Mouse (Mus musculus) ovary, postnatal 36 days (tissue): ENCODE measurements at regions not wholly inside any gene's neighbourhood (a gene's known extent, or its start where the extent isn't known, plus 50 kb on each side); places are given as distances from the start of the nearest gene placed in this dataset.
A peak's percentile ranks its signal among the peaks of the same experiment; 100 is the strongest.

Experiments
- DNase-seq: peaks from one replicate; pipeline ENCODE4 v3.0.0; 2022; ENCODE audit warnings: low spot score, mixed read lengths

DNA sequence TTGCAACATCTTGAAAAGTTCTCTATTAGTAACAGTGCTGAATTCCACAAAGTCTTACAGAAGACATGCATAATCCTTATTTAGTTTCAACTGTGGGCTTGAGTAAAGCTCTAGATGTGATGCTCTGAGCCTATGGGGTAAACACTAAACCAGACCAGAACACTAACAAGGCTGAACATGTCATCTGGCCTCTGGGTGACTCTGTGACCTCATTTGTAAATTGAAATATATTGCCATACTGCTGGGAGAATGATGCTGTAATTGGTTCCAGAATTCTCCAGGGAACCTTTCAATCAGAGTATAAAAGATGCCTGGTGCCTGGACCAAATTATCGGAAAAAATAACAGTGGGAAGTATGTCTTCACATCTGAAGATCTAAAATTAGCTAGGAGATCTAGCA, 309.9 kb upstream of the Megf9 start:
- DNase-seq: no peak

DNA sequence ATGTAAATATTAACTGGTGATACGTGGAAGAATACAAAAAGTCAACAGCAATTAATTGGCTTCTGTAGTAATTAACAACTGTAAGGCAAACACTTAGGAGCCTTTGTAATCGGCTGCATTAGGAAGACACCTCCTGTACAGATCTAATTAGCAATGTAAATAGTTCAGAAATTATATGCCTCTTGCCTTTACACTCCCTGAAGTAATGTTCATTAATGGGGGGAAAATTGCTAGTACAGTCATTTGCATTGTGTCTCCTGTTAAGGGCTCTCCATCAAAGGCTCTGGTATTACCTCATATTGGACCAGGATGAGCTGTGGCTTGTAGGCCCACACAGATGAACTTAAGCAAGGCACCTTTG, 276.1 kb upstream of the Megf9 start:
- DNase-seq: no peak

DNA sequence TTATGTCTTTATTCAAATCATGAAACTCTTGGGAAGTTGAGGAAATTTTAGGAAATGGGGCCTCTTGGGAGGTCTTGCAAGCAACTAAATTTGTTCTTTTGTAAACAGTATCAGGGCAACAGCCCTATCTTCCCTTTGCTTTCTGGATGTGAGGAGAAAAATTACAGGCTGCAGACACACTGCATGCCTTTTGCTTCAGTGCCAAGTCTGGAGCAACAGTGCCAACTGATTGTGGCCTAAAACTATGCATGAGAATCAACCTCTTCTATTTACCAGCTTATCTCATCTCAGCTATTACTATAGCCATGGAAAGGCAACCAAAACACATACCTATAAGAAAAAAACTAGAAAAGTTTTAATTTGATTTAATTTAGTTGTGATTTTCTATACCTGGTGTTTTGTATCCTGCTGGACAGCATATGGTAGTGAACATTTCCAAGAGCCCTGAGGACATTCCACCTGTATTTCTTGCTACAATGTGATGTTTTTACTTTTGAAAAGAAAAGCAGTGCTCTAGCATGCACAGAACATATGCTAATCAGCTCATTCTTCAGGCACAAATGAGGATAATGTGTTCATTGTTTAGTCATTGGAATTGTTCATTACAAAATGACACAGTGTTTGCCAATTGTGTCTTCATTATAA, 275.6 kb upstream of the Megf9 start:
- DNase-seq: no peak

DNA sequence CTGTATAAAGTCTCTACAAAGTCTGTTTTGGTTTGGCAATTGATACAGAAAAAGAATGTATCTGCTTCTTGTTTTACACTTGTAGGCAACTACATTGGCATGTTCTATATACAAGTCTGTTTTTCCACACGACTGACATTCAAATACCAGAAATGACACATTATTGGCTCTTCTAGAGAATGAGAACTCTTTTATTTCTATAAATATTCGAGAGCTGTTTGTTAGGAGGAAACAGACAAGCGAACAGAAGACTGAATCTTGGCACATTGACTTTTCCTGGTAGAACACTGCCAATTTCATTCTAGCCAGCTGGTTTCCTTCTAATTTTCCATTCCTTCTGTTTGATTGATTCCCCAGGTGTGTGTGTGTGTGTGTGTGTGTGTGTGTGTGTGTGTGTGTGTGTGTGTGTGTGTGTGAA, 270.1 kb upstream of the Megf9 start:
- DNase-seq: no peak

DNA sequence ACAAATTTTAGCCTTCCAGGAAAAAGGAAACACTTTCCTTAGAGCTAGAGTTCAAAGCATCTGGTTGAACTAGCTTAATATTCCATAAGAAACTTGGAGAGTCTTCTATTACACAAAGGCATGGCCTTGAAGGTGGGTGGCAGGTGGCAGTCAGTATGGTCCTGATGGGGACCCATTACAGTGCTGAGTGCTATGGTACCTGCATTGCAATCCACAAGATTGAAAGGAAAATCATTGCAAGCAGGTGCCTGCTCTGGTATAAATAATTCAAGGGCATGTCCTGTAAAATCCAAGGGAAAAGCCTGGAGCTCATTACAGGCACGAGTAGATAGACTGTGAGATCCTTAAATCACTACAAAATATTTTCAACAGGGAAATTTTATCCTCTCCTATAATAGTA, 263.7 kb upstream of the Megf9 start:
- no peak for DNase-seq

DNA sequence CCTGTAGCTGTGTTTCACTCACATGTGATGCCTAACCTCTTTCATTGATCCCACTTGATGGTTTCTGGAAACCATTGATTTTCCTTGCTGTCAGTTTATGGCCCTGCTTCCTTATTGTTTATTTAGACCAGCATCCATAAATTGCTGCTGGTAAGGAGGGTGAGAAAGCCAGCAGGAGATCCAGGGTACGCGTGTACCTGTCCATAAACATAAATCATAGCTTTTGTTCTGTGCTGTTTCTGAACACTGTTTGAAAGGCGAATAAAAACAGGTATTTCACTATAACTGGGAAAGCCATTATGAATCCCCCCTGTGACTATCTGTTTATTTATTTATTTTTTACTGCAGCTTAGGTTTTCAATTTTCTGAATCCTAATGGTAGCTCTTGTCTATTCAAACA, 263.1 kb upstream of the Megf9 start:
- DNase-seq: no peak

DNA sequence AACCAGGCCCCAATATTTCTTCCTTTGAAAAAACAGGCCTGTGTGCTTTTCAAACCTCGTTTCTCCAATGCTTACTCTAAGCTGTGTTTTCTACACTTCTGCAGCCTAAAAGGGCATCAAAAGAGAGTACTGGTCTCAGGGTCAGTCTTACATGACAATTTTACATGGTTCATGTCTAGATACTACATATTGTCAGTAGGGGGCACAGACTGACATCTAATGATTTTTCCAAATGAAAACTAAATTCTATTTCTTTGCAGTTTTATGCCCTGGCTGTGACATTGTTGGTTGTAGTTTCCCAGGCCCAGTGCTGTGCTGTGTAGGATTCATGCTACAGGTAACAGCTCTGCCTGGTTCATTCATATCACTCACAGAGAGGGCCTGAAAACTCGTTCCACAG, 248.7 kb upstream of the Megf9 start:
- no peak for DNase-seq

DNA sequence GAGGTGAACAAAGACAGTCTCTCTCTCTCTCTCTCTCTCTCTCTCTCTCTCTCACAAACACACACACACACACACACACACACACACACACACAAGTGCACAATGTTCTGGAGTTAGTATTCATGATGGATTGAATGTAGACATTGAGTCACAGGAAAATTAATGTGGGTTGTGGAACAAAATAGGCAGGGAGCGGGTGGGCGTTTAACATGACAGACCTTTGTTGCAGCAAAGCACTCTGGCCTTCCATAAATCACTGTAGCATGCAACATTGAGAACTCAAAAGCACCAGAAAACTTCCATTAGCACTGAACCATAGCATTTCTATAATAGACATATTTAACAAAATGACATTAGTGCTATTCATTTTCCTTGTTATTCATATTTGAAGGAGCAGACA, 246.8 kb upstream of the Megf9 start:
- no peak for DNase-seq

DNA sequence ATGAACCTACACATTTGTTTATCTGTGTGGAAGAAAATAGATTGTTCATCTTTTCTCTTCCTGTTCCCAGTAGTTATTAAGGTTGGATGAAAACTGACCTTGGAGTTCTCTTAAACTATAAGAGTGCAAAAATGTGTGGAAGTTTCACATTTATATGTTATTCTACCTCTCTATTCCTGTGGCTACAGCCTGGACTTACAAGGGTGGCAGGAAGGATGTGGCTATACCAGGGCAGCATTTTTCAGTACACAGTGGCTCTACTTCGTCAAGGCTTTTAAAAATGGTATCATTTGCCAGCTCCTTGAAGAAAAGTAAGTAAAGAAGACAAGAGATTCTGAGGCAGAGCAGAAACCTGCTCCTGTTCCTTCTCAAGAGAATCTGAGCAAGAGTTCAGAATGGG, 241.5 kb upstream of the Megf9 start:
- no peak for DNase-seq

DNA sequence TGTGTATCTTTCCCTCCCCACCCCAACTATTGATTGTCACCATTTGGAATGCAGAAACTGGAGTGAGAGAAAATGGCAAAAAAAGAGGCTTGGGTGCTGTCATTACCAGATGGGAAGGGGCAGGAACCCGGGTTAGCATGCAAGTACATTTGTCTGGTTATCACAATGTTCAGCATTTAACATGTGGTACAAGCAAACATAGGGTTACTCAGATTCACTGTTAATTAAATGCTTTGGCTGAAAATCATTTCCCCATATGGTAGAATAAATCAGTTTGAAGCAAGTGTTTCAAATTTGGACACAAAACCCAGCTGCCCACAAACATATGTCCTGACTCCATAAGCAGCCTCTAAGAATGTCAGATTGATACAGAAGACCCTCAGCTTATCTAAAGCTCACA, 208.6 kb upstream of the Megf9 start:
- no peak for DNase-seq

DNA sequence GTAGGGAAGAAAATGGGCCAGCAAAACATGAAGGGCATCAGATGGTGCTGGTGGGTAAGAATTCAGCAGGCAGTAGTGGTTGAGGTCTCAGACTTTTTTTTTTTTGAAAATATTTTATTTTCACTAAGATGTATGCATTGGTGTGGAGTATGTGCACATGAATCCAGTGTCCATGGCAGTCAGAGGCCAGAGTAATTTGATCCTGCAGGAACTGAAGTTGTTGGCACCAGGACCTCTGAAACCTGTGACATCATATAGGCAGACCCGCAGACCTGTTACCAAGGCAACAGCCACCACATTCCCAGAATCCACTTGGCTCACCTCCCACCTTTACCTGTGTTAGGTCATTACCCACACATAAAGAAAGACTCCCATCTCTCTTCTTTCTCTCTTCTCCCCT, 207.2 kb upstream of the Megf9 start:
- DNase-seq: no peak

DNA sequence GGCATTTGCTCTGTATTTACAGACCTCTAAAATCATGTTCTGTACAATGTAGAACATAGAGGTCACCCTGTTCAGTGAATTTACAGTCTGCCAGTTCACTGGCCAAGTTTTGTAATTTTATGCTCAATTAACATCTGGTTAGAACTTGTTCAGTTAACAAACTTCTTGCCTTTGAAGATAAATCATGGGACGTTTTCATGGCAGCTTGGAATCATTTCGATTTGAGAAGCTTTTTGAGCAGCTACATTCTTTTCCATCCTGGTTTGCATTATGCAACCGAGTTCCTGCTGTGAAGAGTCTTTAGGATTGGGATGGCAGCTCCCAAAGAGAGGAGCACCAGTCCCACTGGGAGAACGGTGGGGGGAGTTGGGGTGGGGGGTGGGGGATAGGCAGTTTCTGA, 206.3 kb upstream of the Megf9 start:
- no peak for DNase-seq

DNA sequence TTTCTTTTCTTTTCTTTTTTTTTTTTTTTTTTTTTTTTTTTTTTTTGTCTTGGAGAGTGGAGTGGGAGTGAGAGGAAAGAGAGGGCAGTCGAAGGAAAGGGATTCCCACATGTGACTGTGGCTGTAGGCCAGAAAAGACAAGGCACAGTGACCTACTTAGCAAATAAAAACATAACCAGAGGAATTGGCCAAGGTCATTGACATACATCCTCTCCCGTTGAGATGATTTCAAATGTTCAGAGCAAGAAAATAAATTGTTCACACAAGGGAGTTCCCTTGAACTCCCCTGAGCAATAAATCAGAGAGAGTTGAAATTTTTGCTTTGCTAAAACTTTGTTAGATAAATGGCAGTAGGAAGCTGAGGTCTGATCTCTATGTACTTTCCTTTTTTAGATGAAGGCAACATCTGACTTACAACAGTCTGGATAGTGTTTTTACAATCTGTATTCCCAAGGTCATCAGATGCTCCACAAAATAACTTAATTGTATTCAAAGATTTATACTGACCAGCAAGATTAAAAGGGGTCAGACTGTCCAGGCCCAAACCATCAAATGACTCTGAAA, 174.4 kb upstream of the Megf9 start:
- DNase-seq: peak; percentile 6

DNA sequence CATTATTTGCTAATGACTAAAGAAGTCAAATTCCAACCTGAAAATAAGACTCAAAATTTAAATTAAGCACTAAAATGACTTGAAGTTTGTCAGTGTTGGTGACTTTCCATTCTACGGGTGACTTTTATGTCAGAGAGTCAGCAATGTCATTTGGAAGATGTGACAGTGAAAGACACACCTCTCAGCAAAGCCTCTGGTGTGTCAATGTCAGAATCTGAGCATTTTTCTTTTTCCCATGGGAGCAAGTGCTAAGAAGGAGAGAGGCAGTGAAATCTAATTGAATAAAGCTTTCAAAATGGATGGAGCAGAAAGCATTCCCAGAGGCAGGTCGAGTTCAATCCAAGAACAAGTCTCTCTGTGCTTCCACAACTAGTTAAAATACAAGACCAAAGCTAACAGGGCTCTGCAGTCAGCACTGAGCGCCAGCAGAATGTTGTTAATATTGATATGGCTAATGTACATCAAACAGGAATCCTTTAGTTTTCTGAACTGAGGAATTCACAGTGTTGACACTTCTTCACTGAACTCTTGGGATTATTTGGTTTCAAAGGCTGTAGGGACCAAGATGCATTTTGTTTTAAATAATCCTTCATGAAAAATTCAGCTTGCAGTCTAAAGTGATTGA, 170.4 kb upstream of the Megf9 start:
- no peak for DNase-seq

DNA sequence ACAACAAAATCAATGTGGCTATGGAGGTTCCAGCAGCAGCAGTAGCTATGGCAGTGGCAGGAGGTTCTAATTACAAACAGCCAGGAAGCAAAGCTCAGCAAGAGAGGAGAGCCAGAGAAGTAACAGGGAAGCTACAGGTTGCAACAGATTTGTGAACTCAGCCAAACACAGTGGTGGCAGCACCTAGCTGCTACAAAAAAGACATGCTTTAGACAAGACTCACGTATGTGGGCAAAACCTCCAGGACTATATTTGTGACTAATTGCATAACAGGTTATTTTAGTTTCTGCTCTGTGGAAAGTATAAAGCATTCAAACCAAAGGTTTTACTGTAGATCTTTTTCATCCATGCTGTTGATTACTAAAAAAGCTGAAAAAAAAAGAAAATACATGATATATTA, 166.1 kb upstream of the Megf9 start:
- no peak for DNase-seq

DNA sequence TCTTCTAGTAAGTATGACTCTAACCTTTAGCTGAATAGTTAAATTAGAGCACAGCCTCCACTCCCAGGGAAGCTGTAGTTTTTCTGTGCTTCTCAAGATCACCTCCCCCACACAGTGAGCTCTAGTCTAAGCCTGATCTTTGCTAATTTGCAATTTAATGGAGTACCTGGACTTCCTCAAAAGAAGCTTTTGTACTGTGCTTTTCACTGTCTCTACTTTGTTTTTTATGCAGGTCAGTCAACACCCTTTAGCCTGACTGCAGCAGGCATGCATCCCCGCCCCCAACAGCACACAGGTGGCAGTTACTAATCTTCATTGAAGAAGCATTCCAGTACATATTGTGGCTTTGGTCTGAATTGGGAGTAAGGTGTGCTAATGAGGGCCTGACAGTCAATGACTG, 129.4 kb upstream of the Megf9 start:
- no peak for DNase-seq

DNA sequence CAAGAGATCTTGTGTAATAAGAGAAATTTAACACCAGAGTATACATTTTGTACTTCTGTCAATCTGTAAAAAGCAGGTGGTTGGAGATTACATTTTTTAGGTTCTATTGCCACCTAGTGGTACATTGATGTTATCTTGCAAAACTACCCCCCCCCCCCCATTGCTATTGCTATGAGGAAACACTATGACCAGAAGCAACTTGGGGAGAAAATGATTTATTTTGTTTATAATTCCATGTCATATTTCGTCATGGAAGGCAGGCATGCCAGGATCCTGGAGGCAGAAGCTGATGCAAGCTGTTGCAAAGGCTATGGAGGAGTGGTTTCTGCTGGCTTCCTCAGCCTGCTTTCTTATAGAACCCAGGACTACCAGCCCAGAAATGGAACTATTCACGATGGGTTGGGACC, 86.6 kb upstream of the Megf9 start:
- no peak for DNase-seq

DNA sequence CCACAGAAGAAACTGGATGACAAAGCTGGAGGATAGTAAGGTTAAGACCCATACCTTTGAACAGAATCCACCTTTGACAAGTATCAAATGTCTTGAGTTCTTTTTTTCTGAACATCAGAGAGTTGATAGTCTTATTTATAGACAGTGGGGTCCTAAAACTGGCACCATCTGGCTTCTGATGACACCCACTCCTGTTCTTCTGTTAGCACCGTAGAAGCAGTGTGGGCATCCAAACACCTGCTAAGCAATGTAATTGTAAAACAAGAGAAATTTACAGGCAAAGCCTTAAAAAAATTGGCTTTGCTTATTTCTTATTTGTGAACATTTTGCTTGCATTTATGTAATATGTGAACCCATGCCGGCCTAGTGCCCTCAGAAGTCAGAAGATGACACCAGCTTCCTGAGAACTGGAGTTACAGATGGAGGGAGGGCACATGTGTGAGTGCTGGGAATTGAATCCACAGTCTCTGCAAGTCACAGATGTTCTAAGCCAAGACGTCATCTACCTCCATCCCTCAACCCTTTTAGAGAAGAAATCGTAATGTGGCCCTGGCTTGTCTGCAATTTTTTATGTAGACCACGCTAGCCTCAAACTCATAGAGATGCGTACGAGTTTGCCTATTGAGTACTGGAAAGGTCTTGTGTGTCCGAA, 85.0 kb upstream of the Megf9 start:
- no peak for DNase-seq

DNA sequence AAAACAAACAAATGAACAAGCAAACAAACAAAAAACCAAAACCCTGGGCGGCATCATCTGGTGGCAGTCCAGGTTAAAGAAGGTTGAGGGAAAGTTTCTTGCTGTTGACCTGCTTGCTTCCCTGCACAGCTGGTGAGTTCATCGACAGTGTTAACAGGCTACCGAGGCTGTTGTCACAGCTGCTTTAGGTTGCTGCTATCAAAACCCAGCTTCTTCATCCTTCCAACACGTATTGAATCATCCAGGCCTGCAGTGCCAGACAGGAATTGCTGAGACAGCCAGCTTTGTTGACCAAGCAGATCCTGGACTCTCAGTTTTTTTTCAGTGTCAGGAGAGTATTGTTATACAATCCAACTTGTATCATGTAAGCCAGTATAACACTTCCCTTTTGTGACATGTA, 81.0 kb upstream of the Megf9 start:
- DNase-seq: no peak

DNA sequence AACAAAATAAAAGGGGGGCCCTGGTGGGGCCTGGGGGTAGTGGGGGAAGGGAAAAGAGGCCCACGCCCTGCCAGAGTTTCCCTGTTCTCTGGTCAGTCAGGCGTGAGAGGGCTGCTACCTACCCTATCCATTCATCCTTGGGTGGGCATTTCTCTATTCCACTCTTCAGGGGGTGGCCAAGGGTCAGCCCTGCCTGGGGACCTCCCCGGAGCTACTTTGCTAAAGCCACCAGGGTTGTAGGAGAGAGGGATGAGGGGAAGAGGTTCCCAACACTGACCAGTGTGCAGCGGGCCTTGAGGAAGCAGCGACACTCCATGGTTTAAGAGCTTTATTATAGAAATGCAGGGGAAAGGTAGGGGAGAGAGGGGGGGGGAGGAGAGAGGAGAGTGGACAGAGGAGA, 79.6 kb upstream of the Megf9 start:
- no peak for DNase-seq

DNA sequence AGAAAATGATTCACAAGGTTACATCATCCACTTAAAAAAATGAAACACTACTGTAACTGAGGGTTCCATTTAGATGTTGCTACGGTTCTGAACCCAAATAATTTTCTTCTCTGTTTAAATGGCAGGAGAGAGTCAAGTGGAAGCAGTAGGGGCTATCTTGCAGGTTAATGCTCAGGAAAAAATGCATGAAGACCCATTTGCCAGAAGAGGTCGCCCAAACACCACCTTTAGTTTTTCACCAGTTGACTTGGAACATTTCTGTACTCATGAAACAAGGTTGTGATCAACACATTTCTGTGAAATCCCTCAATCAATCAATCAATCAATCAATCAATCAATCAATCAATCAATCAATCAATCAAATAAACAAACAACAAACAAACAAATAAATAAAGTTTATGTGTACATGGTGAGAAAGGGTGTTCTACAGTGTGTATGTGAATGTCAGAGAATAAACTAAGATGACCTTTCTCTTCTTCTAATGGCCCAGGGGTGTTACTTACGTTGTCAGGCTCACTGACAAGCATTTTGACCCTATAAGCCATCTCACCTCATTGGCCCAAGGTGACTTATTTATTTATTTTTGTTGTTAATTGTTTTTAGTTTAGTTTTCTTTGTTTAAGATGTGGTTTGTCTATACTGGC, 68.5 kb upstream of the Megf9 start:
- no peak for DNase-seq

DNA sequence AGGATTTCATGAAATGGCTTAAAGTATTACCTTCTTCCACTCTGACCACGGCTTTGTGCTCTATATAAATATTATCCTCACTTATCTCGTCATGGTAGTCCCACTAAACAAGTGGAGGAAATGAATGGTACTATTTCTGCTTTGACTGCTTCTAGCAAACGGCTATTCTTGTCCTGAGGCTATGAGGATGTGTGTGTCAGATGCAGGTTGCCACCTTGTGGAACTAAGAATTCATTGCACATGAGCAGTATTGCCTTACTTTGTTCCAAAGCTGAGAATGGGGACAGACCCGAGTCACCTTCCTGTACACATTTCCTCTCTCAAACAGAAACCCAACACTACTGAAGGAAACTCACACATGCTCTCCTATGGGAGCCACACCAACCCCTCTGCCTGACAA, 66.5 kb upstream of the Megf9 start:
- DNase-seq: no peak
